ENCODE assay signal across 25 mouse cellular contexts in genomic region chr2:117765572-117765971, GRCm38 (mm10).
DNase-seq lines count a peak whose midpoint lies in the region; ATAC-seq and TF ChIP-seq lines count a peak whose summit lies in the region.
"Had no signal": no experiment of that assay in that cellular context is flagged by ENCODE, and none has a peak within 500 bp of the region (broad histone marks: within the 10 kb centered on the region; RNA-seq: fewer than 3 reads in every experiment).

No protein-coding gene starts in this region.

- ATAC-seq in lung, embryonic 14.5 days (ENCODE audit: insufficient read depth) = no peak
- no peak for ATAC-seq in stomach, embryonic 14.5 days (ENCODE audit: insufficient number of reproducible peaks, insufficient read depth, low FRiP score, low read depth)
- ATAC-seq in stomach, postnatal 0 days (ENCODE audit: low FRiP score, low TSS enrichment) = no peak
- no peak for ATAC-seq in hindbrain, embryonic 12.5 days (ENCODE audit: low FRiP score)
- ATAC-seq: CD4-positive, CD25-positive, alpha-beta regulatory T cell, adult 4 months; forebrain, embryonic 14.5 days had no signal

- H3K27ac ChIP-seq in lung, embryonic 14.5 days (ENCODE audit: low read depth) = peak overlapping the region; percentile 58
- H3K27ac ChIP-seq in stomach, embryonic 14.5 days (ENCODE audit: low read length) = peak overlapping the region; percentile 3
- H3K27ac ChIP-seq in stomach, postnatal 0 days (replicated peaks) = no peak overlapping the region
- H3K27ac ChIP-seq in hindbrain, embryonic 12.5 days = no peak overlapping the region
- H3K27ac ChIP-seq: embryonic facial prominence, embryonic 10.5 days; forebrain, embryonic 10.5 days; heart, embryonic 10.5 days; hindbrain, embryonic 13.5 days had no signal

- H3K4me3 ChIP-seq in lung, embryonic 14.5 days (ENCODE audit: low read depth, low read length) = no peak overlapping the region
- H3K4me3 ChIP-seq in stomach, embryonic 14.5 days (ENCODE audit: low read depth, low read length) = no peak overlapping the region
- no peak overlapping the region for H3K4me3 ChIP-seq in stomach, postnatal 0 days (ENCODE audit: low read depth, low read length)
- no peak overlapping the region for H3K4me3 ChIP-seq in hindbrain, embryonic 12.5 days
- H3K4me3 ChIP-seq: embryonic facial prominence, embryonic 10.5 days; erythroblast, embryonic 14.5 days; forebrain, embryonic 10.5 days; heart, embryonic 10.5 days; hindbrain, embryonic 13.5 days had no signal

- H3K27me3 ChIP-seq in lung, embryonic 14.5 days (ENCODE audit: insufficient read depth, low read length) = no peaks in the 10 kb centered on the region
- H3K27me3 ChIP-seq in stomach, embryonic 14.5 days (ENCODE audit: control insufficient read depth, insufficient read depth, low read length) = no peaks in the 10 kb centered on the region
- H3K27me3 ChIP-seq in stomach, postnatal 0 days (ENCODE audit: control insufficient read depth, insufficient read depth, low read length) = no peaks in the 10 kb centered on the region
- no peaks in the 10 kb centered on the region for H3K27me3 ChIP-seq in hindbrain, embryonic 12.5 days
- H3K27me3 ChIP-seq: hindbrain, embryonic 13.5 days had no signal

- H3K9ac ChIP-seq in lung, embryonic 14.5 days = no peak overlapping the region
- no peak overlapping the region for H3K9ac ChIP-seq in stomach, embryonic 14.5 days (replicated peaks; ENCODE audit: low read depth, low read length)
- no peak overlapping the region for H3K9ac ChIP-seq in stomach, postnatal 0 days (ENCODE audit: low read length)
- no peak overlapping the region for H3K9ac ChIP-seq in hindbrain, embryonic 12.5 days
- H3K9ac ChIP-seq: hindbrain, embryonic 13.5 days had no signal

- H3K9me3 ChIP-seq in lung, embryonic 14.5 days (ENCODE audit: low read depth, low read length) = no peaks in the 10 kb centered on the region
- H3K9me3 ChIP-seq in stomach, embryonic 14.5 days (ENCODE audit: control insufficient read depth, low read depth, low read length) = no peaks in the 10 kb centered on the region
- H3K9me3 ChIP-seq in stomach, postnatal 0 days (ENCODE audit: control insufficient read depth, low read length) = no peaks in the 10 kb centered on the region
- H3K9me3 ChIP-seq in hindbrain, embryonic 12.5 days (replicated peaks) = no peaks in the 10 kb centered on the region
- H3K9me3 ChIP-seq: embryonic facial prominence, embryonic 10.5 days; forebrain, embryonic 10.5 days; heart, embryonic 10.5 days; hindbrain, embryonic 13.5 days had no signal

- no peaks in the 10 kb centered on the region for H3K36me3 ChIP-seq in lung, embryonic 14.5 days (ENCODE audit: insufficient read depth)
- no peaks in the 10 kb centered on the region for H3K36me3 ChIP-seq in stomach, embryonic 14.5 days (ENCODE audit: control insufficient read depth, insufficient read depth, low read length)
- H3K36me3 ChIP-seq in stomach, postnatal 0 days (ENCODE audit: control insufficient read depth, insufficient read depth, low read length) = no peaks in the 10 kb centered on the region
- no peaks in the 10 kb centered on the region for H3K36me3 ChIP-seq in hindbrain, embryonic 12.5 days
- H3K36me3 ChIP-seq: embryonic facial prominence, embryonic 10.5 days; forebrain, embryonic 10.5 days; G1E; heart, embryonic 10.5 days; hindbrain, embryonic 13.5 days had no signal

- WGBS in lung, embryonic 14.5 days = 42% methylated on average over 5 of the region's 5 CpGs
- 60% methylated on average over 5 of the region's 5 CpGs for WGBS in stomach, embryonic 14.5 days
- 54% methylated on average over 5 of the region's 5 CpGs for whole genome bisulfite sequencing in stomach, postnatal 0 days
- WGBS in hindbrain, embryonic 12.5 days = 77% methylated on average over 5 of the region's 5 CpGs

- no peak for TF ChIP-seq EP300 in stomach, postnatal 0 days (optimal IDR thresholded peaks at IDR 0.05)

- DNase-seq in embryo, embryonic 10.5 days (ENCODE audit: low spot score) = peak; percentile 10
- no peak for DNase-seq in embryo, embryonic 9.5 days (ENCODE audit: extremely low spot score)
- no peak for DNase-seq in lung, embryonic 14.5 days
- no peak for DNase-seq in lung, adult 18-20 months
- no peak for DNase-seq in stomach, postnatal 0 days (ENCODE audit: low spot score)
- no peak for DNase-seq in right cerebral cortex, postnatal 14 days
- DNase-seq: adrenal gland, postnatal 14 days; B cell, adult 2 months; cerebellum, adult 11-12 months; cerebellum, adult 9-10 months; cerebellum, postnatal 25 days; gastrocnemius, postnatal 36 days; heart, adult 18-20 months; heart, postnatal 10 days; heart, postnatal 4 days had no signal

- peaks cover 27% of the 10 kb centered on the region for H3K4me1 ChIP-seq in lung, embryonic 14.5 days (ENCODE audit: insufficient read depth)
- H3K4me1 ChIP-seq in stomach, embryonic 14.5 days (ENCODE audit: control insufficient read depth, insufficient read depth, low read length) = peaks cover 4% of the 10 kb centered on the region; the same call in 1 of the 2 replicates
- H3K4me1 ChIP-seq in stomach, postnatal 0 days (replicated peaks; ENCODE audit: control insufficient read depth, insufficient read depth) = no peaks in the 10 kb centered on the region
- no peaks in the 10 kb centered on the region for H3K4me1 ChIP-seq in hindbrain, embryonic 12.5 days
- H3K4me1 ChIP-seq: forebrain, embryonic 10.5 days; heart, embryonic 10.5 days; hindbrain, embryonic 13.5 days had no signal

- TF ChIP-seq CTCF in lung, embryonic 14.5 days (IDR thresholded peaks at IDR 0.05; ENCODE audit: low read depth) = no peak
- TF ChIP-seq CTCF in stomach, postnatal 0 days (IDR thresholded peaks at IDR 0.05; ENCODE audit: low read depth) = no peak

- H3K4me2 ChIP-seq in lung, embryonic 14.5 days = no peak overlapping the region
- no peak overlapping the region for H3K4me2 ChIP-seq in stomach, embryonic 14.5 days (replicated peaks; ENCODE audit: low read depth, low read length)
- no peak overlapping the region for H3K4me2 ChIP-seq in stomach, postnatal 0 days (replicated peaks; ENCODE audit: low read depth)
- H3K4me2 ChIP-seq in hindbrain, embryonic 12.5 days (replicated peaks) = no peak overlapping the region
- H3K4me2 ChIP-seq: hindbrain, embryonic 13.5 days had no signal

Comparison
In these comparisons a context has a peak if more than half of its experiments do, and no peak if none do; other contexts are left out.
1. H3K27ac ChIP-seq: peak in lung, embryonic 14.5 days (single experiment) and stomach, embryonic 14.5 days (single experiment); none in stomach, postnatal 0 days (single experiment) and hindbrain, embryonic 12.5 days (single experiment).